Mouse (Mus musculus) skeletal muscle tissue, adult 2 months (tissue): Measurements from ENCODE around the gene Pwp2.
A peak's percentile ranks its signal among the peaks of the same experiment; 100 is the strongest.
"Not testable (repeated sequence)": the region's sequence is repeated elsewhere in the genome, so short reads cannot be mapped to it uniquely, and the experiment has no call there.

Experiments
- DNase-seq: peaks from one replicate; pipeline ENCODE4 v3.0.0-alpha.2; 2012; ENCODE audit warnings: low read depth, low spot score

The Pwp2 gene

DNA sequence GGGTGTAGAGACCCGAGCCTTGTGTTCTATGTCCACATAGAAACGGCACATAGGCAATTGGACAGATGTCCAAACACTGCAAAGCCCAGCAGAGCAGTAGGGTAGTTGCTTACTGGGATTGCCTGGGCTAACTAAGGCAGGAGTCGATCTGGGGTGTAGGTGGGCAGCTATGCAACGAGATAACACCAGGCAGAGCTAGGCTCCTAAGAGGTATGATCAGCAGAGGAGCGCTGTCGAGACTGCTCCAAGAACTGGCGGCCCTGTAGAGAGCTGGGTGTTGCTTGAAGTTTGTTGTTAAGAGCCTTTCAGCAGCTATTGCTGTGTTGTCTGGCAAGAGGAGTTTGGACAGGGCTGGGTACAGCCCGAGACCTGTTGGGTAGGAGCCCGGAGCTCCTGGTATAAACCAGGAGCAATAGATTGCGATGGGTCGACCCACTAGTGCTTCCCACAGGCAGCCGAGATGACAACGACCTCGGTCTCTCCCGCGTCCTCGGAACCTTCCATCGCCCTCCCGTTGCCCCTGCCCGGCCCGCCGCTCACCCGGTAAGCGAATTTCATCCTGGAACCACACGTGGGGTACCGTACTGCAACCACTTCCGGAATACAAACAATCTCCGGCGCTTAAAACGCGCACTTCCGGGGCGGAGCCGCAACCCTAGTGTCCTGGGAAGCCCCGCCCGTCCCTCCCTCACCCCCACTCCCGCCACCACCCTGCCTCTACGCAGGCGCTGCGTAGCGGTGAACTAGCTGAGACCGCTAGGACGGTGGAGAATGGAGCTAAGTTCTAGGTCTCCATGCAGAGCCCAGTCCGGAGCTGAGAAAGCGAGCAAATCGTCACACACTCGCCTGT lies at the start of gene Pwp2:
Gene Pwp2, minus strand, starts transcription at position 619 of the 850 bp plus-strand sequence.
- peak; percentile 91 for DNase-seq

DNA sequence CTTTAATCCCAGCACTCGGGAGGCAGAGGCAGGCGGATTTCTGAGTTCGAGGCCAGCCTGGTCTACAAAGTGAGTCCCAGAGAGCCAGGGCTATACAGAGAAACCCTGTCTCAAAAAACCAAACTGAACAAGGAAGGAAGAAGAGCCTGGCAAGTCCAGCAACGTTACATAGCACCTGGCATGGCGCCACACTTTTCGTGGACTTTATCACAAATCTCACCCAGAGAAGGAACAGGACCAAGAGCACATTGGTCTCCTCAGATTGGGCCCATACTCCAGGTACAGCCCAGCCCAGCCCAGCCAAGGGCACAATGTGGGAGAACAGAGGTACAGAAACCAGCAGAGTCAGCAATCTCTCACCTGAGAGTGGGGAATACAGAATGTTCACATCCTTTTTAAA lies 48.8 kb upstream of the Pwp2 start:
- no peak for DNase-seq

DNA sequence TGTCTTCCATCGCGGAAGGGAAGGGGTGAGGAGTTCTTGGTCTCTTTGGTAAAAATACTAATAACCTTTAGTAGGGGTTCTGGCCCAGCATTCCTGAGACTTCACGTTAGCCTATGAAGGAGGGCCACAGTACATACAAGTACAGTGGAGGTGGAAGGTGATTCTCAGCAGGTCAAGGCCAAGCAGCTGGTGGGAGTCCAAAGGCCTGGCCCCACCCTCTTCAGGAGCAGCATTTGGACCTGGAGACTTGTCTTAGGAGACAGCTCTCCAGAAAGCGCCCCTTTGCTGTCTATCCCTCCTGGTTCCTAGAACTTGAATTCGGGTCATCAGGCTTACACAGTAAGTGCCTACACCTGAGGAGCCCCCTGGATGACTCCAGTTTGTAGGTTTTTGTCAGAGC lies 48.2 kb upstream of the Pwp2 start:
- no peak for DNase-seq

GRCm38 (mm10) chr10:78232301-78232980 lies 47.5 kb upstream of the Pwp2 start:
- DNase-seq = no peak

GRCm38 (mm10) chr10:78228560-78228928 lies 43.6 kb upstream of the Pwp2 start:
- no peak for DNase-seq

GRCm38 (mm10) chr10:78227875-78228559 lies 43.1 kb upstream of the Pwp2 start:
- peak; percentile 18 for DNase-seq

DNA sequence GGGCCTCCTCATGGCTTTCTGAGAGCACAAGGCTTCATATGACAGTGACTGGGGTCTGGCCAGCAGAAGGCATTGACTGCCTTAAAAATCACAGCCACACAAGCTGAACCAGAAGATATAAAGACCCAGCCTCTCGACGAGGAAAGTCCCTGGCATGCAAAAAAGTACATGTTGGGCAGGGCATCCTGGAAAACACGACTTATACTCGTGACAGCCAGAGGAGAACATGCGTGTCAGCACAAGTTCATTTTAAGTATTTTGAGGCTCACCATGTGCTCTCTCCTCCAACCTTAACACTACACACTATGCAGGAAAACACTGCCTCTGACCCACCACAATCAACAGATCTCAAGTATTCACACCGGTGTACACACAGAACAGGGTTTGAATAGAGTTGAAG lies 39.2 kb upstream of the Pwp2 start:
- no peak for DNase-seq

DNA sequence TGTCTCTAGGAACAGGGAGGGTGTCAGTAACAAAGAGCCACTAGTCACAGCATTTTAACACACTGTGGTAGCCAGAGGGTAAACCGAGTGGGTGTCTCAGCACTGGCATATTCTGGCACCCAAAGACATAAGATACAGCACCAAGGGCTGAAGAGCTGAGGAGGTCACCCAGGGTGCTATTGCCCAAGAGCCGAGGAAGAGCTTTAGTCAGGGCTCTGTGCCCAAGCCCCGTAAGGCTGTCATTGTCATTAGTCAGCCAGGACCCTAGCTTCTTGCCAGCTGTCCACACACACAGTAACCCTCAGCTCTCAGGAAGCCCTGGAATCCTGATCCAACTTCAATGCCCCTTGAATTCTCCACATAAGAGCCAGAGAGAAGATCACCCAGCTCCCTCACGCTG lies 38.0 kb upstream of the Pwp2 start:
- DNase-seq = peak; percentile 44

GRCm38 (mm10) chr10:78221315-78221714 lies 36.4 kb upstream of the Pwp2 start:
- no peak for DNase-seq

DNA sequence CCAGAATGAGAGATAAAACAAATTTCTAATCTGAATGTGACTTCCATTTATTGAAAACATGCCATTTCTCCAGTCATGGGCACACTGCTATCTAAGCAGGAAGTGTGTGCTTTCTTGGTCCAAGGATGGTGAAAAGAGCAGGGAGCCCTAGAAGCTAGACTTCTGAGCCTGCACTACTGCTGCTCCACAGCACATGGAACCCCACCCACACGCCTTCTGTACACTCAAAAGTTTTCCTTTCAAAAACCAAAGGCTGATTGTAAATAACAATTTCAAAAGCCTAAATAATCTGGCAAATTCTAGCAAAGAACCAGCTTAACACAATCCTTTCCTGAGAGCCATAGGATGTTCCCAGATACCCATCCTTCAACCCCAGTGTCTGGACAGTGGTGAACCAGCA lies 34.6 kb upstream of the Pwp2 start:
- no peak for DNase-seq

DNA sequence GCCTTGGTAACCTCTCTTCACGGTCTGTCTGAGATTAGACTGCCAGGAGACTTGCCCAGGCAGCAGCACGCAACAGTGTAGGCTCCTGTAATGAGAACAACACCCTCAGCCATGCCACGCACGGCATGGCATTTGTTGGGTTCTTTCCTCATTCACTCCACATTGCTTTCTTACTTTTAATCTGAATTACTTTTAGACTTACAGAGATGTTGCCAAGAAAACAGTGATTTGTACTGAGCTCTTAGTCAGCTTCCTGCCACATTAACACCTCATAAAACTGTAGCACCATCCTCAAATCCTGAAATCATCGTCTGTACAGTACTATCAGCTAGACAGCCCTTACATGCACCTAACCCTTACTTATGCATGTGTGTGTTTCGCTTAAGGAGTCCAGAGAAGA lies 33.6 kb upstream of the Pwp2 start:
- no peak for DNase-seq

DNA sequence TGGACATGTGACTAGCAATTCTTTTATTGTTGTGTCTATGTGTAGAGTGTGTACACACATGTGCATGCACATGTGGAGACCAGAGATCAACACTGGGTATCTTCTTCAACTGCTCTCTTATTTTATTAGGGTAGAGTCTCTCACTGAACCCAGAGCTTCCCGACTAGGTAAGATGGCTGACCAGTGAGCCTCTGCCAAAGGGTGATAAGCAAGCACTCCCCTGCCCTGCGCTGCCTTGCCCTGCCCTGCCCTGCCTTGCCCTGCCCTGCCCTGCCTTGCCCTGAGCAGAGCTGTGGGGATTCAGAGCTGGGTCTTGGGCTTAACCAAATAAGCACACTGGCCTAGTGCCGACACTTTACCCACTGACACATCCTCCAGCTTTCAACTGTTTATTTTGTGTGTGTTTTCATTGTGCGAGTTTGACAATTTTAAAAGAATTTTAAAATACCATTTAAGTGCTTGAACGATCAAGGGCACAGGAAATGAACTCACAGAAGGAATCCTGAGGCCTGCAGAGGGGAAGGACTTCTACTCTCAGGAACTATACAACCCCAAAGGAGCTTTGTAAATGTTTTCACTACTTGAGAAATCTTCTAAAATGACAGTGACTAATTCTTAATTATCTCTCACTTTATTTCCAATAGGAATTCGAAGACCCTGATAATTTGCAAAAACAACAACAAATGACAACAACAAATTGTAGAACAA lies 31.6 kb upstream of the Pwp2 start:
- DNase-seq = no peak

GRCm38 (mm10) chr10:78214371-78214770 lies 29.4 kb upstream of the Pwp2 start:
- no peak for DNase-seq

- no peak for DNase-seq
Measured at GRCm38 (mm10) chr10:78211311-78211710, 26.4 kb upstream of the Pwp2 start.

DNA sequence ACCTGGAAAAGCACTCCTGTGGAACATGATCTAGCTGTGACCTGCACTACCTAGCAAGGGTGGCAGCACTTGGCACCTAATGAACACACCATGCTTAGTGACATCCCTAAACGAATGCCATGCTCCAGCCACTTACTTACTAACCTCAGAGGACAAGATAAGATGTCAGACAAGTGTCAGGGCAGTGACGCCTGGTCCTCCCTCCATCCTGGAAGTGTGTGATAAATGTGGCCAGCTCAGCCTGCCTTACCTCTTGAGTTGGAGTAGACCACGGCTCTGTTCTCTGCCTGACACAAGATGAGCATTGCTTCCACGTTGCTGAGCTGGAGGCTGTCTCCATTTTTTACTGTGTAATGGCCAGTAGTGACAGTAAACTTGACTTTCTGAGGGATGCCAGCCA lies 16.2 kb upstream of the Pwp2 start:
- no peak for DNase-seq

GRCm38 (mm10) chr10:78192933-78193332 lies 8.0 kb upstream of the Pwp2 start:
- DNase-seq = no peak

DNA sequence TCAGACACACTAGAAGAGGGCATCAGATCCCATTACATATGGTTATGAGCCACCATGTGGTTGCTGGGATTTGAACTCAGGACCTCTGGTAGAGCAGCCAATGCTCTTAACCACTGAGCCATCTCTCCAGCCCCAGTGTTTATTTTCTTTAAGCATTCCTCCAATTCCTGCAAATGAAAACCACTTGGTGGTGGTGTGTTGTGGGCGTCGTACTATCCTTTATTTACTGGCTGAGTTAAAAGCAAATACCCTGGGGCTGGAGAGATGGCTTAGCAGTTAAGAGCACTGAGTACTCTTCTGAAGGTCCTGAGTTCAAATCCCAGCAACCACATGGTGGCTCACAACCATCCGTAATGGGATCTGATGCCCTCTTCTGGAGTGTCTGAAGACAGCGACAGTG lies 1.1 kb upstream of the Pwp2 start:
- not testable (repeated sequence) for DNase-seq

- DNase-seq = no peak
Measured at GRCm38 (mm10) chr10:78185381-78185725, 404 bp upstream of the Pwp2 start.

DNA sequence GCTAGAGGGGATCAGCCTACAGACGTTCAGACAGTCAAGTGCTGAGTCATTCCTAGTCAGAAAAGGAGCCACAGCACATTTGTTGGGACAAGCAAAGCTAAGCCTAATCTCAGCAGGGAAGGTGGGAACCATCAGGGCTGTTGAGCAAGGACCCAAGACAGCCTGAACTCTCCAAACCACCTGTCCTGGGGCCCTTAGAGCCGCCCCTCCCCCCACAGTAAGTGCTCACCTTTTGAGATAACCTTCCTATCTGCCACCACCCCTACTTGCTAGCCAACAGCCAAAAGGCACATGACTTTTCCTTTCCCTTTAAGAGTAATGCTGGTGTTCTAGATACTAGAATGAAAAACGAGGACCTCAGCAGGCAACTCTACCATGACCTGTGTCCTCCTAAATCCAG lies 1.4 kb downstream of the Pwp2 start:
- no peak for DNase-seq

DNA sequence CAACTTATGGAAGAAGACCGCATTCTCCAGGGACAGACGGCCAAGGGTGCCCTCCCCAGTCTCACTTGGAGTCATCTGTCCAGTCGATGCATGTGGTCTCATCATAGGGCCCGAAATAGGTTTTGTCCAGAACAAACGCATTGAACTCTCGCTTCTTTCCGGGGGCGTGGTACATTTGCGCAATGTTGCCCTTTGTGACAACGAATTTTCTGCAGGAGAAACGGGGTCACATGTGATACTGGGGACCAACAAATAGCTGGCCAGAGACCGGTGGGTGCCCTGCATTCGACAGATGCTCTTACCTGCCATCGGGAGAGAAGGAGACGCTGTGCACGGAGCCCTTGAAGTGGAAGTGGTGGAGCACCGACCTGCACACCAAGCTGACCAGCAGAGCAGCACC lies 2.6 kb downstream of the Pwp2 start:
- no peak for DNase-seq

DNA sequence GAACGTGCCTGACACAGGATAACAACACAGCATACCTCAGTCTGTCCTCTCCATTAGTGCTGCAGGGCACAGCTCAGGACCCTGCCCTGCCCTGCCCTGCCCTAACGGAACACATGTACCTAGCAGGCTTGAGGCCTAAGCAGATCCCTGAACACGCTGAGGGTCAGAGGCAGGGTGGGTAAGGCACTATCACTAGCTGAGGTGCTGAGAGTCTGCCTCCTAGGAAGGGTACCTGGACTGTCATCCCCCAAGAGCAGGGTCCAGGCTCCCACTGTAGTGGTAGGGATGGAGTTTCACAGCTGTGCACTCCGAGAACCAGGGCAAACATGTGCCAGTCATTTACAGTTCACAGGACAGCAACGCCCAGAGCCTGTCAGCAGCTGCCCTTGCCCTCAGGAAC lies 10.5 kb downstream of the Pwp2 start:
- DNase-seq = no peak

- no peak for DNase-seq
Measured at GRCm38 (mm10) chr10:78171581-78171980, 13.4 kb downstream of the Pwp2 start.
